Mouse (Mus musculus): ENCODE measurements around the gene Fam162a.
"Not testable (repeated sequence)": the region's sequence is repeated elsewhere in the genome, so short reads cannot be mapped to it uniquely, and the experiment has no call there.

Gene Fam162a

DNA sequence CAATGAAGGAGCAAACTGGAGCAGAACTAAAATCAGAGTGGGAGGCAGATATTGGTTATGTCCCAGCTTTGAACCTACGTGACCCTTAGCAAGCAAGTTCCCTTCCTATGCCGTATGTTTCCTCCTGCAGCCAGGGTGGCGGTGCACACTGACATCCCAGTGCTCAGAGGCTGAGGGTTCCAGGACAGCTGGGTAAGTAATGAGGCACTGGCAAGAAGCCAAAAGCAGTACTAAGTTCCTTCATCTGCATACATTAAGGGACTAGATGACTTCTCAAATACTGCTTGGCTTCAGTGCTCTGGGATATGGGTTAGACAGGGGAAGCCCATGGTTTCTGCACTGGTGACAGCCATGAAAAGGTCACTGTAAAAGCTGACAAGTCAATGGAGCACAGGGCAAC is 3.0 kb downstream of the Fam162a start:
- CTCF ChIA-PET = interaction anchor here in 1 of 4 experiments (0.6 kb wide), 1 partner anchor 178 kb away, joined by 4 read pairs; no protein-coding TSS in a partner anchor
- POLR2A ChIA-PET = interaction anchor here (0.7 to 2.8 kb wide), 14 partner anchors 9 to 296 kb away, joined by 3 to 13 read pairs (median 4); partner anchors contain the start of gene Wdr5b (in 2 of the 4)

GRCm38 (mm10) chr16:36067694-36068093 is 3.7 kb downstream of the Fam162a start:
- CTCF ChIA-PET = interaction anchor here in 2 of 4 experiments (0.5 to 0.9 kb wide), 2 partner anchors 11 to 12 kb away, joined by 3 to 5 read pairs; no protein-coding TSS in a partner anchor
- POLR2A ChIA-PET = interaction anchor here (0.6 to 2.8 kb wide), 17 partner anchors 8 to 295 kb away, joined by 3 to 13 read pairs (median 3); partner anchors contain the start of gene Wdr5b (in 2 of the 4)

DNA sequence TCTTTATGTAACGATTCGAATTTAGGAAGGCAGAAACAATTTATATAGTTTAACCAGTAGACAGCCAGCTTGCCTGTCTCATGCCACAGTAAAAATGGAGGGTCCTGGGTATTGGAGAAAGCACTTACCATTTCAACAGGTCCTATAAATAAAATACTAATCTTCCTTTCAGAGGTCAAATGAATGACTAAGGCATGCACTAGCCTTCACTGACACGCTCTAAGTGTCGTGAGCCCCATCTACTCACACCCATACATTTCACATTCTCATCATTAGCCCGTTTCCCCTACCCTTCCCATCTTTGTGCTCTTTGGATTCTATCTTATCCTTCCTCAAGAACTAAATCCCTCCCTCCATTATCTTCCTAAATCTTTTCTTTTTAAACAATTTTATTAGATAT is 6.5 kb downstream of the Fam162a start:
- CTCF ChIA-PET = no interaction called here
- POLR2A ChIA-PET = interaction anchor here in 1 of 4 experiments (0.9 to 1.6 kb wide), 2 partner anchors 13 to 14 kb away, joined by 3 to 5 read pairs; no protein-coding TSS in a partner anchor

DNA sequence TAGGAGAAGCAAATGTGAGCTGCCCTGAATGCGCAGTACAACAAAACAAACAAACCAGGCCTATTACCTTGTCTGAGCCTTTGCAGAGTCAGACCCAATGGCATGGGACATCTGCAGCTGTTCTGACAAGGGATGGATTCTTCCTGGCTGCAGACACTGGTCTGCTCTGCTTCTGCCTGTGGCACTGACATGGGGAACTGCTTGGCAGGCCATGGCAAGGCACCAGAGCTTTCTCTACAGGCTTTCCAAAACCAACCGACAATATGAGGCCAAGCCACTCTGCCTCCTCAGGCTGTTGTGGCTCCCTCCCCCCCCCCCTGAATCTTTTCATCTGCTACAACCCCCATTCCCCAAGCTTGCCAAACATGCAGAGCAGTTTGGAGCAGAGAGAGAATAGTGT is 8.1 kb downstream of the Fam162a start:
- CTCF ChIA-PET = interaction anchor here in 2 of 4 experiments (0.6 to 1.4 kb wide), 2 partner anchors 15 to 188 kb away, joined by 3 to 4 read pairs; no protein-coding TSS in a partner anchor
- POLR2A ChIA-PET = interaction anchor here in 2 of 4 experiments (0.7 to 3.0 kb wide), 10 partner anchors 8 to 196 kb away, joined by 3 to 9 read pairs (median 5); partner anchors contain the start of genes Ccdc58 (in 2 of the 2) and Fam162a (in 2 of the 2)

- POLR2A ChIA-PET = interaction anchor here in 2 of 4 experiments (1.3 to 3.0 kb wide), 6 partner anchors 9 to 27 kb away, joined by 4 to 9 read pairs (median 6); partner anchors contain the start of genes Ccdc58 (in 1 of the 2) and Fam162a (in 1 of the 2)
- CTCF ChIA-PET = not testable (repeated sequence)
Measured at GRCm38 (mm10) chr16:36062534-36062933, 8.9 kb downstream of the Fam162a start.

DNA sequence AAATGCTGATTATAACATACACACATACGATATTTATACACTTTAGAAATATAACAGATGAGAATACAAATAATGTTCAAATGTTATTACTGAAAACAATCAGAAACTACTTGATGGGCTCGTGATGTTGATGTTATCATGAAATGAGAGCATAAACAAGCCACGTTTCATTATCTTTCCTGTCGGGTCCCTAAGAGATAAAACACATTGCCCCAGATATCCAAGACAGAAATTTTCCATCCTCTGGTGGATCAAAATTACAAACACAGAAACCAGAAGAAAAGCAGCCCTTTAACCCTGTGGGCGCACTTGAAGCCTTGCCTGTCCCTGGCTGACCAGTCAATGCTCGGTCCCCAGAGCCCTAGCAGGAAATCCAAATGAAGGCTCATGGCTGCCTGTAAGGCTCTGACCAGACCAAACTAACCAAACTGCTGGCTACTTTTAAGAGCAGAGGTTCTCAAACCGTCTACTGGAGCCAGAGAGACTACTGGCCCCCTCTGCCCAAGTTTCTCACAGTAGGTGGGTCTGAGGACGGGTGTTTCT is 13.4 kb downstream of the Fam162a start:
- ChIA-PET POLR2A (interaction anchor here in 1 of 4 experiments (1.0 to 1.9 kb wide), 2 partner anchors 10 to 18 kb away, joined by 3 to 4 read pairs; no protein-coding TSS in a partner anchor), CTCF (interaction anchor here in 1 of 4 experiments (0.6 kb wide), 1 partner anchor 342 kb away, joined by 4 read pairs; no protein-coding TSS in a partner anchor)

DNA sequence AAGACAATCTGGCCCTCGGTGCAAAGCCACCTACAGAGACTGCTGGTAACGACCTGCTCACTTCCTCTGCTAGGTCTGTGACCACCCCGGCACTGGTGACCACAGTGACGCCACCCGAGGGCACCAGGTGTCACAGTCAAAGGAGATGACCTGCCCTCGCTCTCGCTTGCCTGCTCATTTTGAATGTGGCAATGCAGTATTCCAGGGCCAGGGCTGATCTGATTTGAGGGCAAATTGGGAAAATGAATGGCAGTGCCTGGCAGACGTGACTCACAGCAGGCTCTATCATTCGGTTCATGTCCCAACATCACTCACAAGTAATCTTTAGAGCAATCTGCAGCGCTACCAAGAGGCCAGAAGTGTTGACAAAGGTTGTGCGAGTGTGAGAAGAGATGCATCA is 15.0 kb downstream of the Fam162a start:
- ChIA-PET POLR2A (interaction anchor here in 3 of 4 experiments (0.6 to 2.8 kb wide), 12 partner anchors 8 to 986 kb away, joined by 3 to 19 read pairs (median 4); partner anchors contain the start of genes Ccdc58 (in 1 of the 3) and Fam162a (in 1 of the 3)), CTCF (interaction anchor here in 3 of 4 experiments (0.6 to 1.4 kb wide), 4 partner anchors 11 to 770 kb away, joined by 3 to 5 read pairs (median 3); no protein-coding TSS in a partner anchor)

DNA sequence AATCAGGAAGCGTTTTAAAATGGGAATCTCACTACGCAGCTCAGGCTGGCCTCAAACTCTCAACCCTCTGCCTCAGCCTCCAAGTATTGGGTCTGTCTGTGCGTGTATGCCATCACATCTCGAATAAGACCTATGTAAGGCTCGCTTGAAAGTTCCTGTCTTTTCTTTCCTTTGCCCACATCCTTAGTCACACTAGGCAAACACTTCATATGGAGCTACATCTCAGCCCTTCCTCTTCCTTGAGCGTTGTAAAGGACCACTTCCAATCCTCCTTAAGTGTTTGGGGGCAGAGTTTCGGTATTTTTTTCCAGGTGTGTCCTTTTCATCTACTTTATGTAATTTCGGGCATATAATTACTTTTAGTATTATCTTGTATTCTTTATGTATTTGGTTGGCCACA is 16.5 kb downstream of the Fam162a start:
- CTCF ChIA-PET = interaction anchor here in 2 of 4 experiments (0.9 to 1.4 kb wide), 2 partner anchors 13 to 115 kb away, joined by 3 to 5 read pairs; no protein-coding TSS in a partner anchor
- POLR2A ChIA-PET = interaction anchor here in 2 of 4 experiments (0.8 to 2.8 kb wide), 14 partner anchors 9 to 71 kb away, joined by 3 to 19 read pairs (median 4); partner anchors contain the start of genes Ccdc58 (in 1 of the 2), Fam162a (in 1 of the 2) and Wdr5b (in 1 of the 2)

DNA sequence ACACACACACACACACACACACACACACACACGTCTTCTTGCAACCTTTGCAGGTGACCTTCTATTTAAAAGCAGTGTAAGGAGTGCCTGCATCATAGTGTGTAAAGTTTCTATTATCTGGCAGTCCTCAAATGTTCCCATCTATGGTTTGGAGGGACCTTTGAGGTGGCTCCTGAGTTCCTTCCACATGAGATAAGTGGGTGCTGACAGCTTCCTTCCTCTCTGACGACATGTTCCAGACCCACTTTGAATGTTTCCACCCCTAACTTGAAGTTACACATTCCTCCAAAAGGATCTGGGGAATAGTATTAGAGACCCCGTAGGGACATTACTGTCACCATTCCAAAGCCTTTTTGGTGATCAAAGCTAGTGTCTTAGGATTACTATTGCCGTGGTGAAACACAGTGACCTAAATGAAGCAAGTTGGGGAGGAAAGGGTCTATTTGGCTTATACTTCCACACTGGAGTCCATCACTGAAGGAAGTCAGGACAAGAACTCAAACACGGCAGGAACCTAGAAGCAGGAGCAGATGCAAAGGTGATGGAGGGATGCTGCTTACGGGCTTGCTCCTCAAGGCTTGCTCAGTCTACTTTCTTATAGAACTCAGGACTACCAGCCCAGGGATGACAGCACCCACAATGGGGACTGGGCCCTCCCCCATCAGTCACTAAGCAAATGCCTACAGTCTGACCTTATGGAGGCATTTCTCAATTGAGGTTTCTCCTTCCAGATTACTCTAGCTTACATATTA is 17.7 kb downstream of the Fam162a start:
- CTCF ChIA-PET = interaction anchor here in 1 of 4 experiments (0.9 kb wide), 1 partner anchor 114 kb away, joined by 3 read pairs; no protein-coding TSS in a partner anchor
- POLR2A ChIA-PET = interaction anchor here in 2 of 4 experiments (0.9 to 3.7 kb wide), 8 partner anchors 9 to 27 kb away, joined by 3 to 23 read pairs (median 9); partner anchors contain the start of genes Ccdc58 (in 2 of the 2), Fam162a (in 2 of the 2) and Wdr5b (in 1 of the 2)

GRCm38 (mm10) chr16:36051491-36051890 is 19.9 kb downstream of the Fam162a start:
- POLR2A ChIA-PET = interaction anchor here in 3 of 4 experiments (0.5 to 3.7 kb wide), 11 partner anchors 8 to 138 kb away, joined by 3 to 23 read pairs (median 3); partner anchors contain the start of genes Ccdc58 (in 1 of the 3), Fam162a (in 1 of the 3) and Wdr5b (in 1 of the 3)
- CTCF ChIA-PET = no interaction called here

DNA sequence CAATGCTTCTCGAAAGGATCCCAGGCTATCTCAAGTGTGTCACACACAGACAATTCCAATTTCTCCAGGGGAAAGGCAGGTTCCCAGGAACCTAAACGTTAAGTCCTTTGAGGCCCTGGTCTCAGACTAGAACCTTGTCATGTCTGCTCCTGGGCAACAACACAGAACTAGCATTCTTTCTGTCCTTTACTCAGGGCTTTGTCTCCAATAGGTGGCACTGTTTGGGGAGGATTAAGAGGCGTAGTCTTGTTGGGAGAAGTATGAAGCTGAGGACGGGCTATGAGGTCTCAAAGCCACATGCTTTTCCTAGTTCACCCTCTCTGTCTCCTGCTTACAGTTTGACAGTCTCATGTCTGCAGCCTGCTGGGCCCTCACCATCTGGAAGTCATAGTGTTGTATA is 23.9 kb downstream of the Fam162a start:
- POLR2A ChIA-PET = interaction anchor here in 2 of 4 experiments (1.5 to 1.6 kb wide), 2 partner anchors 8 to 10 kb away, joined by 3 to 4 read pairs; no protein-coding TSS in a partner anchor
- CTCF ChIA-PET = interaction anchor here in 3 of 4 experiments (0.6 to 1.4 kb wide), 4 partner anchors 12 to 95 kb away, joined by 3 to 4 read pairs (median 3); no protein-coding TSS in a partner anchor

DNA sequence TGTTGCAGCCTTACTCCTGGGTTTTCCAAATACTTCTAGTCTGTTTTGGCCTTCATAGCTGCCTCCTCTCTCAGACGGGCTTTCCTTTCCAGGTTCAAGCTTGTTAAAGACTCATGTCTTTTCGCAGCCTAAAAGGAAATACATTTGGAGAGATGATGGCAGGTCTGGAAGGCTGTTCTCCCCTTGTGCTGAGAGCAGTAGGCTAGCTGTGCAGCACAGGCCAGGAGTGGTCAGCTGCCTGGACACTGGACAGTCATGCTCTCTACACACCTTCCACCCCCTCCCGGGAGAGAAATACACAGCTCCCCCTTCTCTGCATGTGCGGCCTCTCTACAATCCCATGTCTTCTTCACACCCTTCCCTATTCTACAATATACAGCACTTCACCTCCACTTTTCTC is 27.4 kb downstream of the Fam162a start:
- ChIA-PET CTCF (no interaction called here), POLR2A (interaction anchor here in 1 of 4 experiments (0.6 to 4.3 kb wide), 10 partner anchors 8 to 439 kb away, joined by 3 to 19 read pairs (median 4); partner anchors contain the start of genes Ccdc58 and Fam162a)

DNA sequence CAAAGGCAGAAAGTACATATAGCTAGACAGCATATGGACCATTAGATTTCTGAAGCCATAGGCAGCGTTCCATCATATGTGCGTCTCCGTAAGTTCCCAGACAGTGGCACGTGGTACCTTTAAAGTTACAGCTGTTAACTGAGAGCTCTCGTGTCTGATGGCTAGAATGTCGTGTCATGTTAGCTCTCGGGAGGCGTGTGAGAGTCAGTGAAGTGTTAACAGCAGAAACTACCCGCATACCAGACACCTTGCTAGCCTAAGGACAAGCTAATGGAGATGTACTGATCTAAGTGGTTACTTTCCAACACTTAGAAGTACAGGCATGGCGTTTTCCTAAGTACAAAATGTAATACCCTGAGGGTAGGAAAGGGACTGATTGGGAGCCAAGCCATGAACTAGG is 28.3 kb downstream of the Fam162a start:
- ChIA-PET POLR2A (interaction anchor here in 1 of 4 experiments (0.9 to 4.3 kb wide), 8 partner anchors 8 to 29 kb away, joined by 3 to 19 read pairs (median 4); partner anchors contain the start of genes Ccdc58 and Fam162a), CTCF (no interaction called here)

DNA sequence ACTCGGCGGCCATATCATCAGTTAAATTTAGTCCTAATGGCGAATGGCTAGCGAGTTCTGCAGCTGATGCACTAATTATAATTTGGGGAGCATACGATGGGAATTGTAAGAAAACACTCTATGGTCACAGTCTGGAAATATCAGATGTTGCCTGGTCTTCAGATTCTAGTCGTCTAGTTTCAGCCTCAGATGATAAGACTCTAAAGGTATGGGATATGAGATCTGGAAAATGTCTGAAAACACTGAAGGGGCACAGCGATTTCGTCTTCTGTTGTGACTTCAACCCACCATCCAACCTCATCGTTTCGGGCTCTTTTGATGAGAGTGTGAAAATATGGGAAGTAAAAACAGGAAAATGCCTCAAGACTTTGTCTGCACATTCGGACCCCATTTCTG is 29.8 kb downstream of the Fam162a start:
- ChIA-PET CTCF (no interaction called here), POLR2A (interaction anchor here in 3 of 4 experiments (0.6 to 4.9 kb wide), 16 partner anchors 10 to 833 kb away, joined by 3 to 25 read pairs (median 4); partner anchors contain the start of genes Ccdc58 (in 3 of the 3), Fam162a (in 3 of the 3), Eaf2 (in 1 of the 3) and Golgb1 (in 1 of the 3))

DNA sequence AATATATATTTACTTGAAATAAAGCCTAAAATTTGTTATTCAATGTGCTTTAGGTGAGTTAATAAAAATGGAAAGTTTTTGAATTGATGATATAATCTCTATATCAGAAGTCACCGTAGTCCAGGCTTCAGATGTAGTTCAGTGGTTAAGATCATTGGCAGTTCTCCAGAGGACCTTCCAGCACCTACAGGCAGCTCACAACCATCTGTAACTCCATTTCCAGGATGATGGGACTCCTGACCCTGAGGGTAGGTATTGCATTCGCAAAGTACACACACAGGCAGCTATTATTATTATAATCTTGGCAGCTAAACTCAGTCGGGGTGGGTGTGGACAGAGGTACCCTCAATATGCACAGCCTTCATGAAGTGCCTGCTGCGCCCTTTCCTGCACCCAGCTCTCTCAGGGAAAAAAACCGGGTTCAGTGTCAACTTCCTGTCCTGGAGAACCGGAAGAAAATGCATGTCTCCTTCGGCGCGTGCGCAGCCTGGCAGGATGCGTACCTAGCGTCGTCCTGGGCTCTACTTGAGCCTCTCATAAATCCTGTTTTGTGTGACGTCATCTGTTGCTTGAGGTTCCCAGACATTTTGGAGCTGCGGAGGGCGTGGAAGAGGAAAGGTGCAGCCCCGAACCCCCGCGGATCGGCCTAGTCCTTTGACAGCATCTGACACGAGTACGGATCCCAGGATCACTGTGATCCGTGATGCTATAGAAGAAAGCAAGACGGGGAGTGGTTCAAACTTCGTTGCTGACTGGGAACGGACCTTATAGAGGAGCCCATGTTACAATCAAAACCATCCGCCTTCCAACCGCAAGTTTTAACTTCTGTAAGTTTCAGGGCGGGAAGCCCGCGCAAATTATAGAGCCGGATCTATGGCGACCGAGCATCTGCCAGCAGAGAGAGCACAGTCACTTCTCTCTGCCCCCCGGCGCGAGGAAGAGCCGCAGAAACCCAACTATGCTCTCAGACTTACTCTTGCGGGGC is 30.5 kb downstream of the Fam162a start, which contains the start of gene Wdr5b:
Gene Wdr5b, plus strand, starts transcription at position 551 of the 985 bp plus-strand sequence.
- POLR2A ChIA-PET = interaction anchor here (0.5 to 4.9 kb wide), 31 partner anchors 10 to 834 kb away, joined by 3 to 25 read pairs (median 4); partner anchors contain the start of genes Ccdc58 (in 3 of the 4), Fam162a (in 3 of the 4), Dtx3l (in 2 of the 4) and Eaf2 (in 1 of the 4)
- CTCF ChIA-PET = interaction anchor here in 3 of 4 experiments (0.7 to 0.8 kb wide), 3 partner anchors 14 to 365 kb away, joined by 3 to 4 read pairs (median 3); no protein-coding TSS in a partner anchor

GRCm38 (mm10) chr16:36028120-36028519 is 43.3 kb downstream of the Fam162a start:
- CTCF ChIA-PET = interaction anchor here in 3 of 4 experiments (0.6 kb wide), 4 partner anchors 9 to 411 kb away, joined by 3 to 5 read pairs (median 4); no protein-coding TSS in a partner anchor
- POLR2A ChIA-PET = interaction anchor here in 2 of 4 experiments (0.6 to 2.4 kb wide), 3 partner anchors 9 to 17 kb away, joined by 5 to 11 read pairs (median 8); no protein-coding TSS in a partner anchor
